Mouse (Mus musculus) layer of hippocampus, postnatal 25 days (tissue): ENCODE data around the gene Adtrp. TPM values are rescaled to one million over a fixed set of nuclear protein-coding genes. Genes with fewer than 3 reads are reported as not detected.

Source experiments
- DNase-seq, 2 experiments: peaks; one replicate each; pipeline ENCODE4 v3.0.0; 2022; ENCODE audit warnings: mixed read lengths in 2 of 2, low spot score in 1 of 2; ENCODE audit errors: extremely low spot score in 1 of 2
- total RNA-seq, 2 experiments: library from RNA; stranded (reverse); gene quantifications; 2 replicates each; pipeline ENCODE4 v1.2.3; 2021

Adtrp gene
- total RNA-seq, 2 experiments from 2014 or later, result 0.52 TPM; not detected in 1

DNA sequence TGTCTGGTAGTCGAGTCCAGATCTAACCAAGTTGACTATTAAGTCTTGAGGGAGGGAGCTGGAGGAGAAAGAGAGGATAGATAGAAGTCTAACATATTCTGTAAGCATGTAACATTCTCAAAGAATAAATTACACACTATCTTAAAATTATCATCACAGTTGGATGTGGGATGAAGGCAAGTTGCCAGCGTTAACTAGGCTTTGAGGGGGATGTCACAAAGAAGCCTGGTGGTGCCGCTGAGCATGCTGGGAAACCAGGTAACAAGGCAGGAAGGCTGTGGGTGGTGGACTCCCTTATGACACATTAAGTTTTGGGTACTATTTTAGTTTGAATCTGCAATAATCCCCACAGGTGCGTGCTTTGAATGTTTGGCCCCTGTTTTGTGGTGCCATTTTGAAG, 129.4 kb downstream of the Adtrp start:
- DNase-seq, result peak in 1 of 2 experiments; percentile 8

Other genes with a start within 250 kb of the Adtrp start
- 10 to 100 TPM; 86.6 to 89.5 TPM for gene Tmem170b, start 241.8 kb downstream of the Adtrp start, total RNA-seq
- gene Hivep1, start 204.3 kb upstream of the Adtrp start, total RNA-seq, result 10 to 100 TPM; 23.3 to 28.0 TPM